Mouse (Mus musculus): ENCODE measurements around the gene Prkce. TPM values are rescaled to one million over a fixed set of nuclear protein-coding genes. Genes with fewer than 3 reads are reported as not detected.

Prkce gene
- polyA plus RNA-seq, 1 experiment from 2014 or later: 4.4 TPM

GRCm38 (mm10) chr17:86378611-86379010 lies 211.0 kb downstream of the Prkce start:
- Histone ChIP-seq H3K4me3 (replicated peaks; ENCODE audit: low read length) (no peak overlapping the region), H3K9ac (ENCODE audit: low read length) (no peak overlapping the region), H3K9me3 (replicated peaks; ENCODE audit: control insufficient read depth, low read length) (no peaks in the 10 kb centered on the region), H3K27me3 (ENCODE audit: control insufficient read depth, insufficient read depth, low read length) (no peaks in the 10 kb centered on the region), H3K36me3 (ENCODE audit: control insufficient read depth, insufficient read depth, low read length) (no peaks in the 10 kb centered on the region), H3K4me2 (ENCODE audit: low read depth, low read length) (no peak overlapping the region), H3K4me1 (ENCODE audit: control insufficient read depth, insufficient read depth, low read length) (peaks cover 12% of the 10 kb centered on the region), H3K27ac (ENCODE audit: low read length) (no peak overlapping the region)
- ATAC-seq (ENCODE audit: insufficient read depth, low FRiP score): no peak
- WGBS: 75% methylated on average over 11 of the region's 11 CpGs

DNA sequence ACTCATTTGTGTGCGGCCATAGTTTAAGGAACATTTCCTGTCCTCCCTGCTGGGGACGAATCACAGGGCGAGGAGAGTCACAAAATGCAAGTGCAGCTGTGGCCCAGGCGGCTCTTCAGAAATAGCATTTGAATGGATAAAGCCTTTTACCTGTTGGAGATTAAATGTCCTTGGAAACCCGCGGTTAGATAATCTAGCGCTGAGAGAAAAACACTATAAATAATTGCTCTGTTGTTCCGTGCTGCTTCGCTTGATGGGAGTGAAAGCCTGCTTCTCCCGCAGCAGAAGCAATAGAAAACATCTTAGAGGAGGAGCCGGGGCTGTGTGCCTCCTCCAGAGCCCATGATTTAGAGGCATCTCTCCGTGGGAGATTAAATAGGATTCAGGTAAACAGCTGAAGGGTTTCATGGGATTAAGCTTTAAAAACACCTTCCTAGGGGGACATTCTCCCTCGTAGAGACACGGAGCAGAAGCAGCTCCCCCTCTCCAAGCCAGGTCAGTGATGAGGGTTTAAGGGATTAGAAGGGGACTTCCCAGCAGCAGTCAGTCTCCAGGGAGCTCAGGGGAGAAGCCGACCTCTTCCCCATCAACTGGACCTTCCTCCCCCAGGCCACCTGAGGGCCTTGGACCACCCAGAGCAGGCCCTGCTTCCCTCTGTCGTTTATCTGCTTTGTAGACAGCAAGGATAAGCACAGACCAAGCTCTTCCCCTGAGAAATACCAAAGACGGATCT lies 212.0 kb downstream of the Prkce start:
- no peak for ATAC-seq (ENCODE audit: insufficient read depth, low FRiP score)
- Histone ChIP-seq H3K9ac (ENCODE audit: low read length) (no peak overlapping the region), H3K4me1 (ENCODE audit: control insufficient read depth, insufficient read depth, low read length) (peaks cover 15% of the 10 kb centered on the region), H3K36me3 (ENCODE audit: control insufficient read depth, insufficient read depth, low read length) (no peaks in the 10 kb centered on the region), H3K27ac (ENCODE audit: low read length) (no peak overlapping the region), H3K9me3 (replicated peaks; ENCODE audit: control insufficient read depth, low read length) (no peaks in the 10 kb centered on the region), H3K4me2 (ENCODE audit: low read depth, low read length) (no peak overlapping the region), H3K27me3 (ENCODE audit: control insufficient read depth, insufficient read depth, low read length) (no peaks in the 10 kb centered on the region), H3K4me3 (replicated peaks; ENCODE audit: low read length) (no peak overlapping the region)
- WGBS: 28% methylated on average over 17 of the region's 17 CpGs

DNA sequence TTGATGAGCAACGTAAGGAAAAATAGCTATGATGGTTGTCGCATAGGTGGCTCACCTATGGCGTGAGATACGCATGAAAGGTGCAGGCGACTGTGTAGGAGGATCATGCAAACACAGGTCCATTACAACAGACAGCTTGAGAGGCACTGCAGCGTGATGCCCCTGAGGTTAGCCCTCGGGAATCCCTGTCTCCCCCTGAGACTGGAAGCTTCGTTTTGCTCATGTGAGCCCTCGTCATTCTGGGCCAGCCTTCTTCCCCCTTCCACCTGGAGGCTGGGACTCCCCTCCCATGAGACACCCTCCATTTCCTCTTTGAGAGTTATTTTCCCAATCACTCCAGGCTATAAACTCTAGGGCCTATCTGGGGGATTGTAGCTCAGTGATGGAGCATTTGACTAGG lies 213.9 kb downstream of the Prkce start:
- H3K9ac ChIP-seq (ENCODE audit: low read length): no peak overlapping the region
- H3K4me3 ChIP-seq (replicated peaks; ENCODE audit: low read length): no peak overlapping the region
- H3K36me3 ChIP-seq (ENCODE audit: control insufficient read depth, insufficient read depth, low read length): no peaks in the 10 kb centered on the region
- H3K27ac ChIP-seq (ENCODE audit: low read length): no peak overlapping the region
- H3K27me3 ChIP-seq (ENCODE audit: control insufficient read depth, insufficient read depth, low read length): no peaks in the 10 kb centered on the region
- WGBS: 91% methylated on average over 9 of the region's 9 CpGs
- H3K4me2 ChIP-seq (ENCODE audit: low read depth, low read length): no peak overlapping the region
- ATAC-seq (ENCODE audit: insufficient read depth, low FRiP score): no peak
- no peaks in the 10 kb centered on the region for H3K9me3 ChIP-seq (replicated peaks; ENCODE audit: control insufficient read depth, low read length)
- H3K4me1 ChIP-seq (ENCODE audit: control insufficient read depth, insufficient read depth, low read length): peaks cover 15% of the 10 kb centered on the region

DNA sequence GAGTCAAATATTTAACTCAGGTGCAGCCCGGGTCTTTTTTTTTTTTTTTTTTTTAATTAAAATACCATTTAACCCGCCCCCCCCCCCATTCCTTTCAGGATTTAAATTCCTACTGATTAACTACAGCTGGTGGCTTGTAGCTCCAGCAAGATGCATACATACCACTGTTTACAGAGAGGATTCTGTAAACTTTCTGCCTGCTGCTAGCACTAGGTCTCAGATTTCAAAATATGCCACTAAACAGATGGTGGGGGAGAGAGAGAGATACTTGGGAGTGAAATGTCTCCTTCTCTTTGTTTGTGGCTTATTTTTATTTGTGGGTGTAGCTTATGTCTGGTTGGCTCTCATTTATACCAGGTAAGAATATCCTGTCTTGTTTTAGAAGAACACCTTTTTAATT lies 215.3 kb downstream of the Prkce start:
- no peak overlapping the region for H3K27ac ChIP-seq (ENCODE audit: low read length)
- H3K27me3 ChIP-seq (ENCODE audit: control insufficient read depth, insufficient read depth, low read length): no peaks in the 10 kb centered on the region
- no peak overlapping the region for H3K4me2 ChIP-seq (ENCODE audit: low read depth, low read length)
- no peaks in the 10 kb centered on the region for H3K9me3 ChIP-seq (replicated peaks; ENCODE audit: control insufficient read depth, low read length)
- no peak overlapping the region for H3K9ac ChIP-seq (ENCODE audit: low read length)
- 3% methylated on average over 2 of the region's 2 CpGs for WGBS
- H3K36me3 ChIP-seq (ENCODE audit: control insufficient read depth, insufficient read depth, low read length): no peaks in the 10 kb centered on the region
- no peak overlapping the region for H3K4me3 ChIP-seq (replicated peaks; ENCODE audit: low read length)
- ATAC-seq (ENCODE audit: insufficient read depth, low FRiP score): no peak
- peaks cover 15% of the 10 kb centered on the region for H3K4me1 ChIP-seq (ENCODE audit: control insufficient read depth, insufficient read depth, low read length)

GRCm38 (mm10) chr17:86383699-86384572 lies 216.4 kb downstream of the Prkce start:
- WGBS: 68% methylated on average over 18 of the region's 18 CpGs
- Histone ChIP-seq H3K9me3 (replicated peaks; ENCODE audit: control insufficient read depth, low read length) (no peaks in the 10 kb centered on the region), H3K36me3 (ENCODE audit: control insufficient read depth, insufficient read depth, low read length) (no peaks in the 10 kb centered on the region), H3K4me2 (ENCODE audit: low read depth, low read length) (no peak overlapping the region), H3K9ac (ENCODE audit: low read length) (no peak overlapping the region), H3K27ac (ENCODE audit: low read length) (no peak overlapping the region), H3K4me1 (ENCODE audit: control insufficient read depth, insufficient read depth, low read length) (peaks cover 15% of the 10 kb centered on the region), H3K4me3 (replicated peaks; ENCODE audit: low read length) (no peak overlapping the region), H3K27me3 (ENCODE audit: control insufficient read depth, insufficient read depth, low read length) (no peaks in the 10 kb centered on the region)
- ATAC-seq (ENCODE audit: insufficient read depth, low FRiP score): no peak

- Histone ChIP-seq H3K9me3 (replicated peaks; ENCODE audit: control insufficient read depth, low read length) (no peaks in the 10 kb centered on the region), H3K9ac (ENCODE audit: low read length) (no peak overlapping the region)
- 82% methylated on average over 5 of the region's 5 CpGs for WGBS
Measured at GRCm38 (mm10) chr17:86392475-86392874, 224.9 kb downstream of the Prkce start.

DNA sequence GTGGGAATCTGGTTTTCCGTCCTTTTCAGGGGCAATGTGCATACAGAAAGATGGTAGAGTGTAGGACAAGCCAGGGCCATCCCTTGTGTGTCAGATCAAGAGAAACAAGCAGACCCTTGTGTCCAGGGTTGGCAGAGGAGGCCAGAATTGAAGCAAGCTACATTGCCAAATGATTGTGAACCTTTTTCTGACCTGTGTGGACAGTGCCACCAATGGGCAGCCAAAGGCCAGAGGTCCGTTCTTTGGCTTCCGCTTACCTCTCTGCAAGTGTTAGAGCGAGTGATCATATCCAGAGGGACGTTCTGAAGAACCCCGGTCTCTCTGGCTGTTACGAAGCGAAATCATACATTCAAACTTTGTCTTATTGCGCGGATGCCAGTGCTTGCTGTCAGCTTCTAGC lies 225.6 kb downstream of the Prkce start:
- H3K4me3 ChIP-seq (replicated peaks; ENCODE audit: low read length): no peak overlapping the region
- no peaks in the 10 kb centered on the region for H3K9me3 ChIP-seq (replicated peaks; ENCODE audit: control insufficient read depth, low read length)
- ATAC-seq (ENCODE audit: insufficient read depth, low FRiP score): no peak
- H3K27me3 ChIP-seq (ENCODE audit: control insufficient read depth, insufficient read depth, low read length): no peaks in the 10 kb centered on the region
- no peak overlapping the region for H3K4me2 ChIP-seq (ENCODE audit: low read depth, low read length)
- no peak overlapping the region for H3K9ac ChIP-seq (ENCODE audit: low read length)
- H3K27ac ChIP-seq (ENCODE audit: low read length): no peak overlapping the region
- no peaks in the 10 kb centered on the region for H3K36me3 ChIP-seq (ENCODE audit: control insufficient read depth, insufficient read depth, low read length)
- WGBS: 95% methylated on average over 10 of the region's 10 CpGs
- H3K4me1 ChIP-seq (ENCODE audit: control insufficient read depth, insufficient read depth, low read length): no peaks in the 10 kb centered on the region

More at GRCm38 (mm10) chr17:86392475-86392874, 224.9 kb downstream of the Prkce start:
- Histone ChIP-seq H3K4me3 (replicated peaks; ENCODE audit: low read length) (no peak overlapping the region), H3K27me3 (ENCODE audit: control insufficient read depth, insufficient read depth, low read length) (no peaks in the 10 kb centered on the region), H3K4me2 (ENCODE audit: low read depth, low read length) (no peak overlapping the region), H3K36me3 (ENCODE audit: control insufficient read depth, insufficient read depth, low read length) (no peaks in the 10 kb centered on the region), H3K27ac (ENCODE audit: low read length) (no peak overlapping the region), H3K4me1 (ENCODE audit: control insufficient read depth, insufficient read depth, low read length) (no peaks in the 10 kb centered on the region)
- ATAC-seq (ENCODE audit: insufficient read depth, low FRiP score): no peak

- Histone ChIP-seq H3K9me3 (replicated peaks; ENCODE audit: control insufficient read depth, low read length) (no peaks in the 10 kb centered on the region), H3K4me2 (ENCODE audit: low read depth, low read length) (no peak overlapping the region), H3K27me3 (ENCODE audit: control insufficient read depth, insufficient read depth, low read length) (no peaks in the 10 kb centered on the region), H3K9ac (ENCODE audit: low read length) (no peak overlapping the region), H3K4me3 (replicated peaks; ENCODE audit: low read length) (no peak overlapping the region), H3K27ac (ENCODE audit: low read length) (no peak overlapping the region), H3K4me1 (ENCODE audit: control insufficient read depth, insufficient read depth, low read length) (no peaks in the 10 kb centered on the region), H3K36me3 (ENCODE audit: control insufficient read depth, insufficient read depth, low read length) (no peaks in the 10 kb centered on the region)
- no peak for ATAC-seq (ENCODE audit: insufficient read depth, low FRiP score)
Measured at GRCm38 (mm10) chr17:86397097-86397496, 229.5 kb downstream of the Prkce start.

DNA sequence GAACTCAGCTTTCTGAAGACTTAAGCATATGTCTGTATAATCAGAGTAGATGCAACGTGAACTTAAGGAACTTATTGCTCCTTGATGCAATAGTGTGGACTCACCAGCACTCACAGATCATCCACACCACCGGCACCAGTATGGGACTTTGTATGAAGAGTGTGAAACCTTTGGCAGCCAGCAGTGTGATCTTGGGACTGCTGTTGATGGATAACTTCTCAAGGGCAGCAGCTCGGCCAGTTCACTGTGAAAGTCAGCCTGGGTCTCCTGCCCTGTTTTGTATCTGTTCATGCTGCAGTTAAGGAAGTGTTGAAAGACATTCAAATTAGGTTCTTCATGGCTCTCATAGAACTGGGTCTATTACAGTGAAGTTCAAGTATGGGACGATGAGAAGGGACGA lies 230.1 kb downstream of the Prkce start:
- no peak for ATAC-seq (ENCODE audit: insufficient read depth, low FRiP score)
- WGBS: 71% methylated on average over 5 of the region's 5 CpGs
- Histone ChIP-seq H3K4me3 (replicated peaks; ENCODE audit: low read length) (no peak overlapping the region), H3K27ac (ENCODE audit: low read length) (no peak overlapping the region), H3K9me3 (replicated peaks; ENCODE audit: control insufficient read depth, low read length) (no peaks in the 10 kb centered on the region), H3K27me3 (ENCODE audit: control insufficient read depth, insufficient read depth, low read length) (no peaks in the 10 kb centered on the region), H3K4me1 (ENCODE audit: control insufficient read depth, insufficient read depth, low read length) (no peaks in the 10 kb centered on the region), H3K9ac (ENCODE audit: low read length) (no peak overlapping the region), H3K4me2 (ENCODE audit: low read depth, low read length) (no peak overlapping the region), H3K36me3 (ENCODE audit: control insufficient read depth, insufficient read depth, low read length) (no peaks in the 10 kb centered on the region)

All from stomach, embryonic 16.5 days (tissue).